Mouse (Mus musculus) kidney, adult 2 months (tissue): Measurements from ENCODE around the gene Gpr156.

Source experiments
- CTCF ChIP-seq: fragments of 200-500 bp; conservative IDR thresholded peaks from 2 replicates; pipeline ENCODE4 v1.5.1; 2011; ENCODE audit warnings: low read depth, mild to moderate bottlenecking, control low read depth, low read length, moderate library complexity, mixed read lengths; ENCODE audit not compliant: insufficient read depth, insufficient read length
- POLR2A ChIP-seq: fragments of 200-500 bp; IDR thresholded peaks from one replicate; pipeline ENCODE4 v1.6.1; 2011; ENCODE audit warnings: low read depth, low read length, control low read depth

- TF ChIP-seq CTCF: no peak
- TF ChIP-seq POLR2A: no peak
Measured at GRCm38 (mm10) chr16:38009041-38009825, 92.9 kb downstream of the Gpr156 start.
